Mouse (Mus musculus) testis, adult 10 weeks (tissue): Measurements from ENCODE around the gene Dkkl1. TPM values are rescaled to one million over a fixed set of nuclear protein-coding genes. Genes with fewer than 3 reads are reported as not detected.

Experiments used
- polyA plus RNA-seq: library from polyadenylated mRNA; stranded (reverse); fragments of 350-450 nt; fragmentation: Illumina TruSeq; extraction: RNeasy Lipid Tissue Mini Kit (QIAGEN cat#74804); gene quantifications from one replicate; pipeline ENCODE4 v1.2.3, GENCODE M21; 2014; ENCODE audit warnings: low read depth, low replicate concordance

Gene Dkkl1
- polyA plus RNA-seq, result 186 TPM

DNA sequence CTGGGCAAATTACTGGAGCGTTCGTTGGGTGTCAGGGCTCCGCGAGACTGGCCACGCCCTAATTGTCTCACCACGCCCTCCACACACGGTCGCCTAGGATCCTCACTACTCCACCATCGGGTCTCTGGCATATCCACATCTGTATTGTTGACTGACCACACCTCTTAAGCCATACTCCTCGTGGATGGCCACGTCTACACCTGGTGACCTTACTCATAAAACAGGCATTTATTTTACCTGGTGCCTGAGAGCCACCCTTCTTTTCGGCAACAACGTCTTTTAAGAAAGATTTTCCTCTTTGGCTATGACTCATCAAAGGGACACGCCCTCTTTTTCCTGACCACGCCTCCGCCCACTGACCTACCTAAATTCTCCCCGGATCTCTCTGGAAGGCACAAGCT is at the start of gene Dkkl1:
Gene Dkkl1, minus strand, starts transcription at position 297 of the 401 bp plus-strand sequence.

DNA sequence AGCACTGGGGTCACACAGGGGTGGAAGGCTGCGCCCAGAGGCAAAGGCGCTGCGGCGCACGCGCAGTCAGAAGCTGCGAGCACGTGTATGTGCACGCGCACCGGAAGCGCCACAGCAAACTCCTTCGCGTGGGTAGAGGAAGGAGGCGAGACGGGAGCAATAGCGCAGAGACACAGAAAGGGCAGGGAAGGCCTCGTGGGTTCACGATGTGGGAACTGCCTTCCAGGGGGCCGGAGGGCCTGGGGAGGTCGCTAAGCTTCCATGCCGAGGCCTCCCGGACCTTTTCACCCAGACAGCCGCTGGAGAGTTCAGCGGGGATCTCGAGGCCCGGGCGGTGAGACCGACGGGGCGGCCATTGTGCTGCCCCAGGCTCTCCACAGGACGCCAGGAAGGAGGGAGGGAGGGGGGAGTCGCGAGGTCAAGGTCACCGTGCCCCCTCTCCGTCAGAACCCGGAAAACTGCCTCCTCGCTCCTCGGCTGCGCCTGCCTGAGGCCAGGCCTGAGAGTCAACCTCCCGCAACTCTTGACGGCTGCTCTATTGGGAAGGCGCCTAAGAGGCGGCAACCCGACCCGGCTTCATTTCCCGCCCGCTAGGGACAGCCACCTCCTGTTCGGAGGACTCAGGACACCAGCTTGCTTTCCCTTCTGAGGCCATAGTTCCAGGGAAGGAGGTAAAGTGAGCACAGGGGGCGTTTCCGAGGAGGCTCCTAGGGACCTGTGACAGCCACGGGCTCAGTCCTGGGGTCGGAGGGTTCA is 28.9 kb upstream of the Dkkl1 start, which contains the start of gene Slc6a16:
Gene Slc6a16, plus strand, starts transcription at position 453 of the 756 bp plus-strand sequence.

DNA sequence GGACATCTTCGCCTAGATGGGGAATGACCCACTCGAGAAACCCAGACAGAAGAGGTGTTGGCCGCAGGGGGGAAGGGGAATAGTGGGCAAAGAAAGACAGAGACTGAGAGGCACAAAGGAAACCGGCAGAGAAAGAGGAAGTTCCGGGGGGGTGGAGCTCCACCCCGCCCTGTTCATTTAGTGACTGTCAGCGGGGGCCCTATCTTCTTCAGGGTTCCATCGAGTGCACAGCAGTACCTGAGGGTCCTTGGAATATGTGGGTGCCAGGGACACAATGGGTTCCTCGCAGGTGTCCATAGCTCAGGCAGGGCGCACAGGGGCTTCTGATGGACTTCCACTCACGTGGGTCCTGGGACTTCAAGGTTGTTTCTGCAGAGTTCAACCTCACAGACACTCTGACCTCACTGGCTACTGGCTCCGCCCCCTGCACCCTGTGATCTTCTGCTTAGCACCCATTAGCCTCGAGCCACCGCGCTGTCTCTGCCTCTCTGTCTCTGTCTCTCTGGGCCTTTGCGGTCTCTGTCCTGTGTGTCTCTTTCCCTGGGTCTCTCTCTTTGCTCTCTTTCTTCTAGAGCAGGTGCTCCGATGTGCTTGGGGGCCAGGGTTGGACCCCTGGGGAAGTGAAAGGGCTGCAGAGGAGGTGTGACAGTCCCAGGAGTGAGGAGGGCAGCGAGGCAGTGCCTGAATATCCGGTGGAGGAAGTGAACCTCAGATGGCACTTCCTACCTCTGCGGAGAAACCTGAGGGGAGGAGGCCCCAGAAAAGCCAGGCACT is 27.0 kb upstream of the Dkkl1 start, which contains the start of gene Cd37:
Gene Cd37, minus strand, starts transcription at position 393 of the 774 bp plus-strand sequence.

DNA sequence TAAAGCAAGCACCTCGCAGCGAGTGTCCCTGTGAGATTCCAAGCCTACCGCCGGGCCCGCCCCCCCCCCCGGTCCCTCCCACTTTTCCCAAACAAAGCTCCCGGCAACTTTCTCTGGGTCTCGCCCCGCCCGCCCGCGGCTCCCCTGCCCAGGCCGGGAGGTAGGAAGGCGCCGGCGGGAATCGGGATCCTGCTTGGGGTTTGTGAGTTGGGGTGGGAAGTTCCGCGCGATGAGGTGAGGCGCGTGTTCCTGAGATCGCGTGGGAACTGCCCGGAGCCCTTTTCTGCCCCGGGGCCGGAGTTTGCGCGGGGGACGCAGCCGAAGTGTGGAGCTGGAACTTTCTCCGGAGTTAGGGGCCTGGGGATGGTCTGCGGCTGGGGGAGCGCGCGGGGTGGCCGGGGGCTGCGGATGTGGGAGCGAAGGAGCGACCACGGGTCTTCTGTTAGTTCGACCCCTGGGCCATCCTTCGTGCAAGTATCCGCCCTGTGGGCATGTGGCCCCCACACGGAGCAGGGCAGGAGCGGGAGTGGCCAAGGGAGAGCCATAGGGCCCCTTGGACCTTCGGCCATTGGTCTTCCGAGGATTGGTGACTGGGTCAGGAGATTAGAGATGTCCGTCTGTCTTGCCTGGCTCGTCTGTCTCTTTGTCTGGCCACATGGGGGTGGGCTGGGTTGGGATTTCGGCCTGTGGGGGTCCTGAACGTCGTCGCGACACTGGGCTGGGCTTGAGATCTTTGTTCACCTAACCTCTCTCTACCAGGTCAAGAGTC is 3.9 kb upstream of the Dkkl1 start, which contains the start of gene Tead2:
Gene Tead2, plus strand, starts transcription at position 81 of the 769 bp plus-strand sequence.

DNA sequence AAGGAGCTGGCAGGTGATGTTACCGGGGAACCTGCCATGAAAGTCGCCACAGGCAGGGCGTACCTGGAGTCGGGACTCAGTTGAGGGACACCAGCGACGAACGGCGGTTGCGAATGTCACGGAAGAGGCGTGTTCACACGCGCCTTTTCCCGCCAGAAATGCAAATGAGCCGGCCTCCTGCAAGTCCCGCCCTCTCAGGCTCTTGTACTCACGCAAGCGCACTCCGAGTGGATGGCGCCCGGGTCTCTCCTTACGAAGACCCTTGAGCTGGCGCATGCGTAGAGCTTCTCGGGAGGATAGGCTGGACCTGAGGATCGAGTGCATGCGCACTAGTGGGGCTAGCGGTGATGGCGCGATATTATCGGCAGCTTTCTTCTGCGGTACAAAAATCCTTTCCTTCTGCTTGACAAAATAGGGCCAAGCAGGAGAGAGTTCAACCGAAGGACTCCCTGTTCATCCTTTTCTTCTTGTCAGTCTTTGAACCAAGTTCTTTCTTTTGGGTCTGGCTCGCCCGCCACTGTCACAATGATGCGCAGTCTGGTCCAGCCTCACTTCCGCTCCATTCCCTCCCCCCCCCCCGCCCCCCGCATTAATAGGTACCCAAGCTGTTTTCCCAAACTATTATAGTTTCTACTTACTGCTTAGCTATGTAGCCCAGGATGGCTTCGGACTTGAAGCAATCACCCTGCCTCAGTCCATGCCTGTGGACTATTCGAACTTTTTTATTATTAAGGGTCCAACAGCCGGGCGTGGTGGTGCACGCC is 7.4 kb downstream of the Dkkl1 start, which contains the start of gene Ccdc155:
Gene Ccdc155, minus strand, starts transcription at position 513 of the 764 bp plus-strand sequence.

DNA sequence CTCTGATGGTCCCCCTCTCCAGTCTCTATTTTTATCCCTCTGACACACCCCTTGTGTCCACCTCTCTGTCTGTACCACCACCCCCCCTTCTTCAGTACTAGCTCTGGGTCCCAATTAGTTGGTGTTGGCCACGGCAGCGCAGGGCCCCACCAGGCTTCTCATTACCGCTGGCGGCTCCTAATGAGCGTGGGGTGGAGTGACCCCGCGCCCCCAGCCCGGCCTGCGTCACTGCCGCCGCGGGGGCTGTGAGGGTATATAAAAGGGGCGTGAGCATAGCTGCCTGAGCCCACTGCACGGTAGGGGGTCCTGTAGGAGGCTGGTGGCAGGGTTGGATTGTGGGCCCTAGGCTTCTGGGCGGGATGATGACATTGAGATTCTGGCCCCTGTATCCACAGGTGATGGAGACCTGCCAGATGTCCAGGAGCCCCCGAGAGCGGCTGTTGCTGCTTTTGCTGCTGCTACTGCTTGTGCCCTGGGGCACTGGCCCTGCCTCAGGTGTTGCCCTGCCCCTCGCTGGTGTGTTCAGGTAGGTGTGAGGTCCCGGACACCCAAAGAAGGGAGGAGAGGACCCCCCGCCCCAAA is 31.0 kb downstream of the Dkkl1 start, which contains the start of gene Pth2:
Gene Pth2, plus strand, starts transcription at position 100 of the 582 bp plus-strand sequence.

DNA sequence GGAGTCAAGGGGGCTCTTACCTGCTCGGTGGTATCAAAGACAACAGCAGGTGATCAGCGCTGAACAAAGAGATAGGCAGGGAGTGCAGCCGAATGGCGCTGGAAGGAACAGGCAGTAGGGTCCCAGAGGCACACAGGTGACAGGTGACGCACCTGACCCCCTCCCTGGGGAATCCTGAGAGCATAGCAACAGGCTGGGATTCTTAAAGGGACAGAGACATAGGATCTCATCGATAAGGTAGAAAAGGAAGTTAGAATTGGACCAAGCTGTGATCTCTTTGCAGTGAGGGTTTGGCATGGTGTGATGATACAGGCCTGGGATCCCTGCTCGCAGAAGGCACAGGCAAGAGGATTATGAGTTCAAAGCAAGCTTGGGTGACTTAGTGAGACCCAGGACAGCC is 32.5 kb downstream of the Dkkl1 start, which contains the start of gene Gfy:
Gene Gfy, minus strand, starts transcription at position 101 of the 400 bp plus-strand sequence.

DNA sequence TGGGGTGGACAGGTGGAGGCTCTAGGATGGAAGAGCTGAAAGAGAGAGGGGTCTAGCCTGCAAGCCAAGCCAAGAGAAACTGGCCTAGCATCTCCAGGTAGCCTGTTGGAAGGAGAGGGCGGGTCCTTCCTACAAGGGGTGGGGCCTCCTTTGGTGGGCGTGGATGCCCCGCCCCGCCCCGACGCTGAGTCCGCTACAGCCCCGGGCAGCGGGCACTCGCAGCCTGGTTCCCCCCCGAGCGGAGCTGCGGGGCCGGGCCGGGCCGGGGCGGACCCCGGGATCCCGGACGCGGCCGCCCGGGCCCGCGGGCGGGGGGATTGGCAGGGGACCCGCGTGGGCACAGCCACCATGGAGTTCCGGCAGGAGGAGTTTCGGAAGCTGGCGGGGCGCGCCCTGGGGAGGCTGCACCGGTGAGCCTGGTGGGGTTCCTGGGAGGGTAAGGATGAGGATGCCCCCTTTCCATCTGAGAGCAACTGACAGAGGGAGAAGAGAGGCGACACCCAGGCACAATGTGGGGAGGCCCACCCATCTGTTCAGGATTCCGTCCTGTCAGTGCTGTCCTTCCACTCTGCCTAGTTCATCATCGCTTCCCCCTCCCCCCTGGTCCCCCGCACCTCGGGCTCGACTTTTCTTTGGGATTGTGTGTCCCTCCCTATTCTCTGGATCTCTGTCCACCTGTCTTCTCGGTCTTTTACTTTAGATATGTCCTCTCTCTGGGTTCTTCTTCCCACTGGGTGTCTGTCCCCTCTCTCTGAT is 48.0 kb downstream of the Dkkl1 start, which contains the start of gene Slc17a7:
Gene Slc17a7, plus strand, starts transcription at position 215 of the 756 bp plus-strand sequence.

Other genes with a start within 250 kb of the Dkkl1 start
- gene Cpt1c, start 237.3 kb downstream of the Dkkl1 start, polyA plus RNA-seq, result 9.3 TPM
- gene Prmt1, start 225.6 kb downstream of the Dkkl1 start, polyA plus RNA-seq, result 8.0 TPM
- gene Irf3, start 214.5 kb downstream of the Dkkl1 start, polyA plus RNA-seq, result 18.4 TPM
- gene Bcl2l12, start 213.4 kb downstream of the Dkkl1 start, polyA plus RNA-seq, result 1.5 TPM
- 3.3 TPM for gene Scaf1, start 195.8 kb downstream of the Dkkl1 start, polyA plus RNA-seq
- 1.8 TPM for gene Rras, start 194.2 kb downstream of the Dkkl1 start, polyA plus RNA-seq
- 0.24 TPM for gene Prr12, start 159.3 kb downstream of the Dkkl1 start, polyA plus RNA-seq
- 4.6 TPM for gene Nosip, start 149.7 kb downstream of the Dkkl1 start, polyA plus RNA-seq
- 2.7 TPM for gene Prrg2, start 149.5 kb downstream of the Dkkl1 start, polyA plus RNA-seq
- gene Rcn3, start 119.9 kb downstream of the Dkkl1 start, polyA plus RNA-seq, result not detected
- 1.4 TPM for gene Fcgrt, start 108.3 kb downstream of the Dkkl1 start, polyA plus RNA-seq
- gene Rps11, start 87.7 kb downstream of the Dkkl1 start, polyA plus RNA-seq, result 157 TPM
- 133 TPM for gene Rpl13a, start 83.4 kb downstream of the Dkkl1 start, polyA plus RNA-seq
- gene Gm45713, start 75.9 kb downstream of the Dkkl1 start, polyA plus RNA-seq, result not detected
- 1.5 TPM for gene Flt3l, start 75.7 kb downstream of the Dkkl1 start, polyA plus RNA-seq
- gene Pih1d1, start 57.8 kb downstream of the Dkkl1 start, polyA plus RNA-seq, result 10.2 TPM
- 1.1 TPM for gene Aldh16a1, start 57.6 kb downstream of the Dkkl1 start, polyA plus RNA-seq
- gene Slc17a7, start 48.2 kb downstream of the Dkkl1 start, polyA plus RNA-seq, result 2.7 TPM
- 3.5 TPM for gene Gfy, start 32.6 kb downstream of the Dkkl1 start, polyA plus RNA-seq
- not detected for gene Pth2, start 31.2 kb downstream of the Dkkl1 start, polyA plus RNA-seq
- 0.49 TPM for gene Ccdc155, start 7.3 kb downstream of the Dkkl1 start, polyA plus RNA-seq
- 2.0 TPM for gene Tead2, start 3.6 kb upstream of the Dkkl1 start, polyA plus RNA-seq
- gene Cd37, start 27.0 kb upstream of the Dkkl1 start, polyA plus RNA-seq, result 0.70 TPM
- gene Slc6a16, start 28.9 kb upstream of the Dkkl1 start, polyA plus RNA-seq, result 10.2 TPM
- gene Slc6a21, start 65.4 kb upstream of the Dkkl1 start, polyA plus RNA-seq, result 50.8 TPM
- gene Trpm4, start 121.6 kb upstream of the Dkkl1 start, polyA plus RNA-seq, result 0.74 TPM
- 0.08 TPM for gene Hrc, start 123.1 kb upstream of the Dkkl1 start, polyA plus RNA-seq
- gene Ppfia3, start 154.9 kb upstream of the Dkkl1 start, polyA plus RNA-seq, result not detected
- 0.39 TPM for gene Lin7b, start 158.4 kb upstream of the Dkkl1 start, polyA plus RNA-seq
- gene Snrnp70, start 183.6 kb upstream of the Dkkl1 start, polyA plus RNA-seq, result 109 TPM
- not detected for gene Kcna7, start 193.5 kb upstream of the Dkkl1 start, polyA plus RNA-seq
- 0.43 TPM for gene Ntf5, start 201.5 kb upstream of the Dkkl1 start, polyA plus RNA-seq
- gene Lhb, start 208.7 kb upstream of the Dkkl1 start, polyA plus RNA-seq, result 0.36 TPM
- 0.24 TPM for gene Gys1, start 222.7 kb upstream of the Dkkl1 start, polyA plus RNA-seq
- 7.8 TPM for gene Ruvbl2, start 225.9 kb upstream of the Dkkl1 start, polyA plus RNA-seq
- gene Ftl1, start 247.7 kb upstream of the Dkkl1 start, polyA plus RNA-seq, result 0.38 TPM